Mouse (Mus musculus): ENCODE measurements around the gene Ints3. TPM values are rescaled to one million over a fixed set of nuclear protein-coding genes. Genes with fewer than 3 reads are reported as not detected.

The Ints3 gene
- total RNA-seq (2021) = 10 to 100 TPM; 71.1 to 98.9 TPM
- long read RNA-seq, experiment 1, full-length matches to known transcripts = 48 of 65 reads
- long read RNA-seq, experiment 1, partial matches to known transcripts = 11 of 65 reads
- long read RNA-seq, experiment 1, other reads (novel, unspliced or antisense) = 6 of 65 reads
- long read RNA-seq, experiment 2, full-length matches to known transcripts = 75 of 184 reads
- long read RNA-seq, experiment 2, partial matches to known transcripts = 80 of 184 reads
- long read RNA-seq, experiment 2, other reads (novel, unspliced or antisense) = 29 of 184 reads

DNA sequence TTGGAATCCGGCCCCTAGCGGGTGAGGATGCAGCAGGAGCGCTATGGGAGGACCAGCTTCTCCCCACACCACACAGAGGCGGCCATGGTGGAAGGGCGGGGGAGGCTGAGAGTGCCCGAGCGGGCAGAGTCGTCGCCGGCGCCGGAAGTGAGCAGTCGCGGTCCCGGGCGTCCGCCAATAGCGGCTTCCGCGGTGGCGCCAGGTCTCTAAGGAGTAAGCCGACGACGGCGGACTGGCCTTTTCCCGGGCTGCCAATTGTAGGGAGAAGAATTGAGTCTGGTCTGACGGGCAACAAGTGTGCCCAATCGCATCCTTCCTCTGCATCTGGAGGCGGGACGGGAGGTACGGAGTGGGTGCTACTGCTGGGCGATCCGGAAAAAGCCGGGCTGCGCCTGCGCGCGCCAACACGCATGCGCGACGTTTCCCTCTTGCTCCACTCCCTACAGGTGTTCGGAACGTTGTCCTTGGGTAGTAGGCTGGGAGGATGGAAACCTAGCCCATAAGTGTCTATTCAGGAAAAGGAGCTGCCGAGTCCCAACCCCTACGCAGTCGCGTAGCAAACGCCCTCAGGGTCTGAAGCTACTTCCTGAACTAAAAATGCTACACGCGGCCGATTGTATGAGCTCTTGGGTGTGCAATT is at the start of gene Ints3:
Gene Ints3 (minus strand): TSS at position 242 of the 640 bp plus-strand sequence.
- DNase-seq (ENCODE audit: low spot score in 2 of 2) = peak; percentile 98

DNA sequence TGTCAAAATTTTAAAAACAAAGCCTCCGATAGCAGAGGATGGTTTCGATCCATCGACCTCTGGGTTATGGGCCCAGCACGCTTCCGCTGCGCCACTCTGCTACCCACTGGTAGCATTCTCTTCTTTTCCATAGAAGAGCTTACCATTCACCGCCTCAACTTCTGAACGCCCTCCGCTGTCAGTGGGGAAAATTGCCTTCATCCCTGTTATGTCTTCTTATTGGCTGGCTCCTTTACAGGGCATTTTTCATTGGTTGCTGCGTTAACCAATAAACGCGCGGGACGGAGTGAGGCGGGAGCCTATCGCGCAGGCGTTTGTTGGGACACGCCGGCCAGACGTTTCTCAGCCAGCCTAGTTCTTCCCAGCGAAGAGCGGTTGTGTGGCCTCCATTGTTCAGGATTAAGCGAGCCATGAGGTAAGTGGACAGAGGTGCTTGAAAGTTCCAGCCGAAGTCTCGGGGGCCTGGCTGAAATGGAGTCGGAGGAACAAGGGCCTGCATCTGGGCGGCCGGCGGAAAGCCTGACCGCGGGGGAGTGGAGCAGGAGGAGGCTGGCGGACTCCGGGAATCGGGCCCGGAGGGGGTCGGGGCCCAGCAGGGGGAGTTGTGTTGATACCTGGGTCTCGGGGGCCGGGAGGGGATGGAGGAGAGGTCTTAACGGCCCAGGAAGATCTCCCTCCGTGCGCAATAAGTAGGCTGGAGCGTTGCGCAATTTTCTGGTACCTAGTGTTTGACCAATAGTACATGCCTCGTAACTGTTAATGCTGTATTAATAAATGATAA is 42.6 kb upstream of the Ints3 start, which contains the start of gene Ilf2:
Gene Ilf2 (plus strand): TSS at position 296 of the 781 bp plus-strand sequence.
- DNase-seq (ENCODE audit: low spot score in 2 of 2) = peak; percentile 83 to 91

DNA sequence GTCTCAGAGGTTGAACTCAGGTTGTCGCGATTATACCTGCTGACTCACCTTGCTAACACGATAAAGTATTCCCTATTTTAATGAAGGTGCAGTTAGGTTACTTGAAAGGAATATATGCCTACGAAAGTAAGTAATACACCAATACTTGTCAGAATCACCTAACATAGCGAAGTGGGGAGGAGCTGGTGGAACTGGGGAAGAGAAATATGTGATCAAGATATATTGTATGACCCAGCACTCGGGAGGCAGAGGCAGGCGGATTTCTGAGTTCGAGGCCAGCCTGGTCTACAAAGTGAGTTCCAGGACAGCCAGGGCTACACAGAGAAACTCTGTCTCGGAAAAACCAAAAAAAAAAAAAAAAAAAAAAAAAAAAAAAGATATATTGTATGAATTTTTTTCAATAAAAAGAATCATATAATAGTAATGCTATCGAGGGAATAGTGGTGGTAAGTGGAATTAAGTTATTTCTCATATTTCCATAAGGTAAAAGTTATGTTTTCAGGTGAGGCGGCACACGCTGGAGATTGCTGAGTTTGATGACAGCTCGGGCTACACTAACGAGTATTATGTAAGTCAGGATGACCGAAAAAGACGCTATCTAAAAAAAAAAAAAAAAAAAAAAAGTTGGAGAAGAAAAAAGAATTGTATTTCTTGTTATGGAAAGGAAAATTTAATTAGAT is 41.9 kb upstream of the Ints3 start:
- DNase-seq (ENCODE audit: low spot score in 2 of 2) = no peak

DNA sequence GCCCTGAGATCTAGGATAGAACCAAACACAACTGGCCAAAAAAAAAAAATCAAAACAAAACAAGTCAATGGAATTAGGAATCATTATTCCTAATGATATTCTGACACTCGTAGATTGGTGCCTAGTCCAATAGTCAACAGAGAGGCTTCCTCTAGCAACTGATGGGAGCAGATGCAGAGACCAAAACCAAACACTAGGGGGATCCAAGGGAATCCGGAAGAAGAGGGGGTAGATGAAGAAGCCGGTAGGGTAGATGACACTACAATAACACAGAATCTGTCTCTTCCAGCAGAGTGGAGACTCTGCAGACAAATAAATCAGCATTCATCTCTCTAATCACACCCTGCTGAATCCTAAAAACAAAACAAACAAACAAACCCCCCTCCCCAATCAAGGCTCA is 38.8 kb upstream of the Ints3 start:
- DNase-seq (ENCODE audit: low spot score in 2 of 2) = no peak

DNA sequence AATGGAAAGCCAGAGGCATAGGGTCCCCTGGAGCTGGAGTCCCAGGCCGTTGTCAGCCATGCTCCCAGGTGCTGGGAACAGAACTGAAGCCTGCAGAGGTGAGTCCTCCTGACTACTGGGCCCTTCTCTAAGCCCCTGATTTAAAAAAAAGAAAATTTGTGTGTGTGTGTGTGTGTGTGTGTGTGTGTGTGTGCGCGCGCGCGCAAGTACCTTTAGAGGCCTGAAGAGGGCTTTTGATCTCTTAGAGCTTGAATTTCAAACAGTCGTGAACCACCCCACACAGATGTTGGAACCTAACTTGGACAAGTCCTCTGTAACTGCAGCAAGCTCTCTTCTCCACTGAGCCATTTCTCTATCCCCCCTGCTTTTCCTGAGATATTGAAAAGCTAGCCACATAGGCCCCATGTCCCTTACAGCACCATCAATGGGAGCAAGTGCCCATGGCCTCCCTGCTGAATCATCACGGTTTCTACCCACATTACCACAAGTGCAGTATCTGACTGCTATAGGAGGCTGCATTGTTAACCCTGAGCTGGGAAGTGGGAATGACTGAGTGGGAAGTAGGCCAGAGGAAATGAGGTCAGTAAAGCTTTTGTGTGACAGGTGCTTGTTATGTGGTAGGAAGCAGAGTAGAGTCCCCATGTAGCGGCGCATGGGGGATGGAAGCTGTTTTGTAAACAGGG is 34.3 kb upstream of the Ints3 start:
- DNase-seq (ENCODE audit: low spot score in 2 of 2) = no peak

DNA sequence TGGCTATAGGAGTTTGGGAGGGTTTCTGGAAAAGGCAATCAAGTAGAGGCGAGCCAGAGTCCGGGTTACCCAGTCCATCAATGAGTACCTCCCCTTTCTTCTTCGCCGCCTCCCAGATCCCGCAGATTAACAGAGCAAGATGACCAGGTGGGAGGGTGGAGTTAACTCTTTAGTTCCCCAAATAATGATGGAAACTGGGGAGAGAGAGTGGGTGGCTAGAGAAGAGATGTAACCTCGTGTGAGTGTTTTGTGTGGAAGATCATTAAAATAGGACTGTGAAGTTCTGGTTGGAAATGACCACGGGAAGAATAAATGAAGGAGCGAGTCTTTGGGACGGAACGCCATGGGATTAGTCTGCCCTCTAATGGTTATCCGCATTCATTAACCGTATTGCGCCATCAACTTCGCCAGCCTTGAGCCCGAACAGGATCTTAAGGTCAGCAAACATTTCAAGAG is 32.9 kb upstream of the Ints3 start:
- DNase-seq (ENCODE audit: low spot score in 2 of 2) = peak; percentile 51 to 68

DNA sequence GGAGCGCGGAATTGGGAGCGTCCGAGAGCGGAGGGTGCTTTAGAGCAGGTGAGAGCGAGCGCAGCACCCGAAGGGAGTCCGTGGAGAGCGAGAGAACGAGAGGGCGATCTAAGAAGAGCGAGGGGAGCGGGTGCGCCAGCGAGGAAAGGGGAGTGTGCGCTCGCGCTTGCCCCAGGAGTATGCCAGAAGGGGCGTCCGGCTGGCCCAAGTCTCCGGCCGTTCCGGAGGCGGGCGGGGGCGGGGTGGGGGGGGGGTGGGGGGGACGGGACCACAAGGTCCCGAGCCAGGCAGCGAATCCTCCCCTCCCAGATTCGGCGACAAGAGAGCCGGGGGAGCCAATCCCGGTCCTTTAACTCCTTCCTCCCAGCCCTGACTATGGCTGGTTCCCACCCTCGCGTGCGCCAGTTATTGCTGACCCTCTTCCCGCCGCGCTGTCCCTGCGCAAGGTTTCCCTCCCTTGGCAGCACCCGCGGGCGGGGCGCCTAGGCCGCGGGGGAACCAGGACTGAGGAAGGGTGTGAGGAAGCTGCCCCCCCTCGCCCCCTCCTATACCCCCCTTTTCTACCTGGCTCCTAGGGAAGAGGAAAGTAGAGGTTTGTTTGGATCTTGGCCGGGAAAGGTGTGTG is 32.4 kb upstream of the Ints3 start, which contains the start of gene Npr1:
Gene Npr1 (minus strand): TSS at position 181 of the 625 bp plus-strand sequence.
- DNase-seq (ENCODE audit: low spot score in 2 of 2) = peak; percentile 68 to 78

DNA sequence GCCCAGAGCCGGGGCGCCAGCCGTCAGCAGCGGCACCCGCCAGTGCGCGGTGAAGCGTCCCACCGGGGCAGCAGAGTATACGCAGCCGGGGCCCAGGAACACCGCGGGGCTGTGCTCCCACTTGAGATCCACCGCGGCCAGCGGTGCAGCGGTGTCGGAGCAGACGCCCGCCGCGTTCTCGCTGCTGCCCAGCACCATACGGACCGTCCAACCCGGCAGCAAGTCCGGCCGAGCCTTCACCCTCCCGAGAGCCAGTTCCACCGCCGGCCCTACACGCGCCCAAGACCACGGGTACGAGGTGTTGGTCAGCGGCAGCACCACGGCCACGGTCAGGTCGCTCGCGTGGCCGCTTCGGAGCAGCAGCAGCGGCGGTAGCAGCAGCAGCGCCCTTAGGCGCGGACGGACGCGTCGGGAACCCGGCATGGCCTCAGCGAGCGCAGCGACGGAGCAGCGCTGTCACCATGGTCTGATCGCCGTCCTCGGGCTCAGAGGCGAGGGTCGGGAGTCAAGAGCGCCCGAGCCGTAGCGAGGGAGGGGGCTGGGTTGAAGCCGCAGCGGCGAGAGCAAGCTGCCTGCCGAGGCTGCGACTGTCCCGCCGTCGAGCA is 31.8 kb upstream of the Ints3 start:
- peak in 1 of 2 experiments; percentile 50 for DNase-seq (ENCODE audit: low spot score in 2 of 2)

DNA sequence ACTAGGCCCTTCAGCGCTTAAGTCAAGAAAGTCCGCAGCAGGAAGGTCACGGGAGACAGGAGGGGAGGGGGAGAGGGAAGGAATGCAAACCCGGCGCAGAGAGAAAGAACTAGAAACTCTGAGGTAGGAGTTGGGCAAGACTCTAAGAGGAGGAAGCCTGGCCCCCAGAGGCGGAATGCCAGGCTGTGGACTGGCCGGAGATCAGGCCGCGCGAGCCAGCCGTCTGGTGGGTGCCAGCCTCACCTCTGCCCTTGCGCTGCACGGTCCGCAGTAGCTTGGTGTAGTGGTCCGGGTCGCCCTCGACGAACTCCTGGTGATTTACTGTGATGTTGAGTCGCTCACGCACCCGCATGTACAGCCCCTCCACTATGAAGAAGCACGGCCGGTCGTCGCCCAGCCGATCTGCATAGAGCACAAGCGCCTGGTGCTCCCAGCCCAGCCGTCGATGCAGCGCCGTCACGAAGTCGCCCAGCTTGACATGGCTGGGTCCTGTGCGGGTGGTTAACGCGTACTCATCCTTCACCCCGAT is 31.2 kb upstream of the Ints3 start:
- peak; percentile 59 to 61 for DNase-seq (ENCODE audit: low spot score in 2 of 2)

DNA sequence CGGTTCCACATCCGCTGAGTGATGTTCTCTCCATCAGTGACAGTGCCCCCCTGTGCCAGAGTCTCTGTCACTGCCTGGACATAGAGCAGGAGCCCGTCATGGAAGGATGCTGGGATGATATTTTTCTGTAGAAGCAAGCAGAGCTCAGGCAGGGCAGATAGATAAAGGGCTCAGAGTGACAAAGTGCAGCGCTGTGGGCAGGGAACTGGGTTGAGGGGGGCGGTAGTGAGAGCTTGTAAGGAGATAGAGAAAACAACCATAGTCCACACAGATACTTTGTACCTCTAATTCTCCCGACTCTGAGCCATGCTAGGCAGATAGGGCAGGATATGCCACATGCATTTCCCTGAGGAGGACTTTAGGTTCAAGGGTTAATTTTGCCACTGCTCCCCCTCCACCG is 29.2 kb upstream of the Ints3 start:
- no peak for DNase-seq (ENCODE audit: low spot score in 2 of 2)

DNA sequence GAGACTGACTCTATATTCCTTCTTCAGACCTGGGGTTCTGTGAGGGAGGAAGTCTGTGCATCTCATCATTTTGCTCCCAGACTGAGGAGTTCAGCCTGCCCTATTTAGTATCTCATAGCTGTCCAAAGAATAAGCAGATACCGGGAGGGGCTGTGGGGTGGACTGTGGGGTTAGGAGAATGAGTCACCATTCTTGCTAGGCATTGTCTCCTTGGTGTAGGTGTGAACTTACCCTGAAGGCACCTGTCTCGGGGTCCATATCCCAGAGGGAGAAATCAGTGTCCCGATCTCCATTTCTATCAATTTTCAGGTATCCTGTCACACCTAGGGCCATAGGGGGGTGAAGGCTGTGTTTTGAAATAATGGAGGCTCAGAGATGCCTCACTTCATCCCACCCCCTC is 28.5 kb upstream of the Ints3 start:
- DNase-seq (ENCODE audit: low spot score in 2 of 2) = no peak

DNA sequence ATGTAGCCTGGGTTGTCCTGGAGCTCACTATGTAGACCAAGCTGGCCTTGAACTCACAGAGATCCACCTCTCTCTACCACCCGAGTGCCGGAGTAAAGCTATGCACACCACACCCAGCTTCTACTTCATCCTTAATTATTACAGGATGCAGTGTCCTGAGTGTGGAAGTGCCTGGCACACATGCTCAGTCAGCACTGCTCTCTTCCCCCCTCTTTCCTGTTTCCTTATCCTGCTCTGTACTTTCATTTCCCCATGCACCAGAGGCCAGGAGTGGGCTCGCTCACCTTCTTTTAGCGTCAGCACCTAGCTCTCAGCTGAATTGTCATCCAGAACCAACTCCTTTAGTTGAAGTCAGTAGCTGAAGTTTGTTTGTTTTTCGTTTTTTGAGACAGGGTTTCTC is 26.9 kb upstream of the Ints3 start:
- DNase-seq (ENCODE audit: low spot score in 2 of 2) = no peak

DNA sequence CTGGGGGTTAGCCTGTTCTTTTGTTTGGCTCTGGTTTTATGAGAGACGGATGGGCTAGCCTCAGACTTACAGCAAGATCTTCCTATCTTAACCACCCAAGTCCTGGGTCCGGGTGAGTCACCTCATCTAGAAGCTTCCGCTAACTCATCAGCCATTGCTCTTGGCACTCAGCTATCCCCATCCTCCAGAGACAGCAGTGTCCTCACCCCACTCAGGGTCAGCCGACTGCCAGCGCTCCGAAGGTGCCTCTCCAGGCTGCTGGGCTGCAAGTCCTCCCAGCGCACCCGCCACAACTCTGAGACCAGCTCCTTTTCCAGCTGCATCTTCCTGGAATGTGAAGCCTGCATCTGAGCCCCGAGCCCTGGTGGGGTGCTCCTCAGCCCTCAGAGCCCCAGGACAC is 26.3 kb upstream of the Ints3 start:
- no peak for DNase-seq (ENCODE audit: low spot score in 2 of 2)

DNA sequence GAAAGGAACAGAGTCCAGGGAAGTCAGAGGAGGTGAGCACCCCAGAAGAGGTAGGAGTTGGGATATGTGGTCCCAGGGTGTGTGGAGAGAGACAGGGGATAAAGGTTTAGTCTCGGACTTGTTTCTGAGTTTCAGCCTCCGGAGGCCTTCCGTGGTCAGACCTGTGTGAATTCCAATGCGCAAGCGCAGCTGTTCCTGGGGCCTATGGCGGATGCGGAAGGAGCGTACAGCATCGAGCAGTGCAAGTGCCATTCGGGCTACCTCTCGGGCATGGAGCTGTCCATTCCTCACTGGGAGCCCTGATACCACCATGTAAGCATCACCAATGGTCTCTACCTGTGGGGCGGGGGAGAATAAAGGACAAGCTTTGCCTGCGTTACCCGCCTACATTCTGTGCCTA is 21.5 kb upstream of the Ints3 start:
- DNase-seq (ENCODE audit: low spot score in 2 of 2) = no peak

DNA sequence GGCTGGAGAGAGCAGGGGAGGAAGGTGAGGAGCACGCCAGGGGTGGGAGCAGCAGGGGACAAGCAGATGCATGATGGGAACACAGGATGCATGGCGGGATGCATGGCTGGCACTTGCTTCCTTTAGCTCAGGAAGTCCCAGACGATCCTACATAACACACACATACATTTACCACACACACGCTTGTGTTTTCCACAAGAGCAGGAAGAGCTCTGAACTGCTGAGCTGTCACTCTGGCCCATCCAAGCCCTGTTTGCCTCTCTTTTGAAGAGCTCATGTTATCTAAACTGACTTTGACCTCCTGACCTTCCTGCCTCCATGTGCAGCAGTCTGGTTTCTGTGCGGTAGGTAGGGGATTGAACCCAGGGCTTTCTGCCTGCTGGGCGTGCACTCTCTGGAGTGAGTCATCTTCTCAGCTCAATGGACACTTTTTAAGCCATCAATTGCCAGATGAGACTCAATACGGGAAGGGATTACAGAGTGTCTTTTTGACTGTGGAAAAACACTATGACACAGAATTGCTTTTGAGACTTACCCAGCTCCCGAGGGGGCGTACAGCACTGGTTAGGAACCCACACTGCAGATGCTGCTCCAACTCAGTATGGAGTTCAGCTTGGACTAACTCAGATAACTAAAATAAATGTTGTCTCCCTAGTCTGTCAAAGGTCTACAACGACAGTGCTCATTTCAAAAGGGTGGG is 18.1 kb upstream of the Ints3 start:
- DNase-seq (ENCODE audit: low spot score in 2 of 2) = no peak

DNA sequence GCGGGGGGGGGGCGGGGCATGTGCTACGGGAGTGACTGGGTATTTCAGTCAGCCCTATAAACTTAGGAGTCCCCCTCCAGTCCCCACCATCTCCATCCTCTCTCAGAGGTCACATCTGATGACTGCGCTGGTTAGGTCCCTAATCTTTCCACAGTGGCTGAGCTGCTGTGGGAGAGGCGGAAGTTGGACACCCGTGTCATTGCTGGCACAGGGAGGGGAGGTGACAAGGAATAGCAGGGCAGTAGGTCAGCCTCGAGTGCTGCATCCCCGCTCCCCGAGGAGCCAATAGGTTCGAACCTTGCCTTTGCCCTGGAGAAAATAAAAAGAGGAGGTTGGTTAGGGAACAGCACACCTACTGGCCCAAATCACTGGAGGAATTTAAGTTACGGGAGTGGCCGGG is 17.5 kb upstream of the Ints3 start:
- DNase-seq (ENCODE audit: low spot score in 2 of 2) = no peak

DNA sequence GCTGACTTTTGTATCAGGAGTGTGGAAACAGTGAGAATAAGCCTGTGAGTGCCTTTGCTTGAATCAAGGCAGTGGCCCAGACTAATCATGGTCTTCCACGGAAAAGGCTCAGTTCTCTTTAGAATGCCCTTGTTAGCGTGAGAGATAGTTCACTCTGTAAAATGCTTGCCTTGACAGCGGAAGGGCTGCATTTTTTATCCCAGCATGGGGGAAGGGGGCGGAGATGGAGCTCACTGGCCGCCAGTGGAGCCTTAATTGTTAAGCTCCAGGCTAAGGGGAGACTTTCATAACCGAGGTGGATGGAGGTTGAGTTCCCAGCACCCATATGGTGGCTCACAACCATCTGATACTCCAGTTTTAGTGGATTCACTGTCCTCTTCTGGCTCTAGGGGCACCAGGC is 15.2 kb upstream of the Ints3 start:
- no peak for DNase-seq (ENCODE audit: low spot score in 2 of 2)

DNA sequence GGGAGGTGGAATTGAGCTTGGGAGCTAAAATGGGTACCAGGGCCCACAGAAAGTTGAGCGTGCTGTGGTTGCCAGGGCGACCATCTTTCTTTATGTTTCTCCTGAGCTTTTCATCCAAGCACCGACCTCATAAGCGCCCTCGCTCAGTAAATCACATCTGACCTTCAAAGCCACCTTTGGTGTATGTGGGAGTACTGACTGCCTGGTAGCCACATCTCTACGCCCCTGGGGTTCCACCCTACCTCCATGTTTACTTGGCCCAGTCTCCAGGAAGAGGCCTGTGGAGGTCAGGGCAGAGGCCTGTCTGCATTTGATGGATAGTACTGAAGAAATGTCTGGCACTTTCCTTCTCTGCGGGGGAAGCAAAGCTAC is 13.7 kb upstream of the Ints3 start:
- DNase-seq (ENCODE audit: low spot score in 2 of 2) = no peak
